Mouse (Mus musculus) neural tube, embryonic 13.5 days (tissue): ENCODE results near the gene Tcf20. TPM values are rescaled to one million over a fixed set of nuclear protein-coding genes. Genes with fewer than 3 reads are reported as not detected.

ENCODE experiments used
- ATAC-seq: fragments of 200-750 bp; cut with Nextera tagmentation; 2 replicates; pipeline ENCODE4 v1.8.0; 2017; ENCODE audit warnings: low read depth, mild to moderate bottlenecking, moderate TSS enrichment, moderate library complexity
- H3K27ac ChIP-seq: fragments of 300-500 bp; sonication (generic); replicated peaks from 2 replicates; pipeline ENCODE4 v1.5.1; 2015; ENCODE audit warnings: moderate library complexity, mild to moderate bottlenecking, inconsistent platforms
- H3K27me3 ChIP-seq: fragments of 300-500 bp; sonication (generic); 2 replicates; pipeline ENCODE4 v1.6.1; 2015; ENCODE audit warnings: mild to moderate bottlenecking, inconsistent platforms
- H3K36me3 ChIP-seq: fragments of 300-500 bp; sonication (generic); 2 replicates; pipeline ENCODE4 v1.6.1; 2015; ENCODE audit warnings: mild to moderate bottlenecking, inconsistent platforms
- H3K4me1 ChIP-seq: fragments of 300-500 bp; sonication (generic); replicated peaks from 2 replicates; pipeline ENCODE4 v1.6.1; 2015; ENCODE audit warnings: inconsistent platforms
- H3K4me2 ChIP-seq: fragments of 300-500 bp; sonication (generic); 2 replicates; pipeline ENCODE4 v1.6.1; 2015; ENCODE audit warnings: inconsistent platforms, mild to moderate bottlenecking, moderate library complexity
- H3K4me3 ChIP-seq: fragments of 300-500 bp; sonication (generic); 2 replicates; pipeline ENCODE4 v1.5.1; 2015; ENCODE audit warnings: mild to moderate bottlenecking, inconsistent platforms
- H3K9ac ChIP-seq: fragments of 300-500 bp; sonication (generic); 2 replicates; pipeline ENCODE4 v1.6.1; 2015; ENCODE audit warnings: moderate library complexity, mild to moderate bottlenecking, inconsistent platforms
- H3K9me3 ChIP-seq: fragments of 300-500 bp; sonication (generic); 2 replicates; pipeline ENCODE4 v1.6.1; 2016; ENCODE audit warnings: inconsistent platforms
- WGBS: fragments of 180-500 bp; shearing (Covaris S2); methylation state at CpG from one replicate; pipeline ENCODE4 v1.1.7; 2015; 5-methylcytosine and 5-hydroxymethylcytosine counted together
- microRNA-seq: library from miRNA; unstranded; fragments of <30 nt; microRNA quantifications from one replicate; pipeline ENCODE4, GENCODE M21; 2016
- polyA plus RNA-seq: library from polyadenylated mRNA; unstranded; fragments of >200 nt; fragmentation: Nextera tagmentation; extraction: Ambion mirVana; gene quantifications from 2 replicates; pipeline ENCODE4 v1.2.1, GENCODE M21; 2015

Tcf20 gene
- polyA plus RNA-seq, 1 experiment from 2014 or later = 11.8 TPM

DNA sequence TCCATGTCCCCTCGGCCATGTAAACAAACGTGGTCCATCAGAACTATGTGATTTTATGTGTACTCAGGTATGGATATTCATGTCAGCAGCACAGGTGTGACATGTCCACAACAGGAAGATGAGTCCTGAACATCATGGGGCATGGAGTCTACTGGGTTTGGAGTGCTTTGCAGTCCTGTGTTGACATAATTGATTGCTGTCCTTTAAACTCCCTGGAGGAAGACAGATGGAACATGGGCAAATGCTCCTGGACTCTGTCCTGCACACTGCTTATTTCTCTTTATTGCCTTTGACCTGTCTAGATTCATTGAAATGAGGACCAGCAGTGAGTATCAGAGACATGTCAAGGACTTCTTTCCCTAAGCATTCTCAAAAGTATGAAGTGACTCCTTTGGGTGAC, 221.7 kb downstream of the Tcf20 start:
- no peaks in the 10 kb centered on the region for H3K27me3 ChIP-seq
- H3K27ac ChIP-seq = no peak overlapping the region
- no peaks in the 10 kb centered on the region for H3K9me3 ChIP-seq
- H3K9ac ChIP-seq = no peak overlapping the region
- no peak overlapping the region for H3K4me3 ChIP-seq
- H3K4me1 ChIP-seq = no peaks in the 10 kb centered on the region
- no peak overlapping the region for H3K4me2 ChIP-seq
- H3K36me3 ChIP-seq = no peaks in the 10 kb centered on the region
- WGBS = 89% methylated on average over 2 of the region's 2 CpGs
- no peak for ATAC-seq

DNA sequence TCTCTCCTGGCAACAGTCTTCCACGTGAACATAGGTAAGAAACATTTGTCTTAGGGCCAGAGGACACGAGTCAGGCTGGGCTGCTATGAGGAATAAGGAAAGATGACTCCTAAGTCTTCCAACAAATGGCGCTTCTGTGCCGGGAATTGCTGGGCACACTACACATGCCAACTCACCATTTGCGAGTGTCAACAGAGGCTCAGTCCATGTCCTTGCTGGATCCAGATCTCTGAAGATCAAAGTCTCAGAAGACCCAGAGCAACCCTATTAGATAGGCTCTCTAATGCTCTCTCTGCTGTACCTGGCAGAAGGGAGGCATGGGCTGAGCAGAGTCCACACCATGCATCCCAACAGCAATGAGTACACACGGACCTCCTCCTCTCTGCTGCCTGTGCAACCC, 222.8 kb downstream of the Tcf20 start:
- Histone ChIP-seq H3K9ac (no peak overlapping the region), H3K27ac (no peak overlapping the region), H3K27me3 (no peaks in the 10 kb centered on the region), H3K36me3 (no peaks in the 10 kb centered on the region), H3K9me3 (no peaks in the 10 kb centered on the region), H3K4me2 (no peak overlapping the region), H3K4me3 (no peak overlapping the region), H3K4me1 (no peaks in the 10 kb centered on the region)
- 83% methylated on average over 6 of the region's 6 CpGs for WGBS
- ATAC-seq = no peak

DNA sequence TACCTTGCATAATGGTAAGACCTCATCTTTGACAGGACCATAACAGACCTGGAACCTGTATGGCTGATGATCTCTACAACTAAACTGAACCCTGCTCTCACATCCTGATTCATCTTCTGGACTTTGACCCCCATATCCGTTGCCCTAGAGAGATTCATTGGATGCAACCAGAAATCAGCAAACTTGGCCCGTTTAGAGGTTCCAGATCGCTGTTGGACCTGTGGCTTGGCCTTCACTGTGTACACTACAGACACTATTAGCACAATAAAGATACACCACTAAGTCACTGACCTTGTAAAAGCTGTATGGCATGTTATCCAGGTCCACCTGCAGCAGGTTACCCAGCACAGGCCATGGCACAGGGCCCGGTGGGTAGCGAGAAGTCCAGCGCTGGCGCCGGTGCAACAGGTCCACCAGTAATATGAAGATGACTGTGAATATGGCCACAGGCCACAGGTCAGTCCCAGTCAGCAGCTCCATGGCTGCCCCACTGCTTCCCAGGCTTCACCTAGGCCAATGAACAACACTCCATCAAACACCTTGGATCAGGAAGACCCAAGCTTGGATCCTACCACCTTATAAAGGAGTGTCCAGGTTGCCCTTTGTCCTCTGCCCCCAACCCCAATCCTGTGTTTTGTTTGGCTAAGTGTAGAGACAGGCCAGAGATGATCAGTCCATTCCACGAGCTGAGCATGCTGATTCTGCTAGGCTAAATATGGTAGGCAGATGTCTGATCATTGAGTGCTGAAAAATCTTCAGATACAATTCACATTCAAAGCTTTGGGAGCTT, 223.8 kb downstream of the Tcf20 start, which contains the start of gene Cyp2d40:
Gene Cyp2d40 (minus strand): TSS at position 553 of the 790 bp plus-strand sequence.
- no peak within 1 kb of the TSS for H3K27ac ChIP-seq
- WGBS = 95% methylated on average over 9 of the region's 9 CpGs
- H3K4me2 ChIP-seq = no peak within 1 kb of the TSS
- H3K9ac ChIP-seq = no peak within 1 kb of the TSS
- H3K27me3 ChIP-seq = no peaks in the 10 kb centered on the region
- H3K9me3 ChIP-seq = no peaks in the 10 kb centered on the region
- H3K4me3 ChIP-seq = no peak within 1 kb of the TSS
- H3K36me3 ChIP-seq = no peaks in the 10 kb centered on the region
- no peaks in the 10 kb centered on the region for H3K4me1 ChIP-seq
- ATAC-seq = no peak

Small RNA genes lying within 50 kb of the gene (microRNA-seq; reads per million reads assigned to microRNA genes)
- gene Gm27618 = not detected
- 11.4 reads per million, percentile 28 among the genes with 10 or more reads in this experiment for gene Mir3080

Other genes starting within 250 kb of the Tcf20 start
- not detected in 2 replicates for gene Cyp2d40, start 223.7 kb downstream of the Tcf20 start, polyA plus RNA-seq
- 0.15 TPM in 1 of 2 replicates, not detected in the other for gene Cyp2d26, start 193.6 kb downstream of the Tcf20 start, polyA plus RNA-seq
- gene Nfam1, start 45.4 kb upstream of the Tcf20 start, polyA plus RNA-seq = 2.4 and 2.6 TPM in 2 replicates
- gene Serhl, start 101.6 kb upstream of the Tcf20 start, polyA plus RNA-seq = 20.8 and 31.3 TPM in 2 replicates
- gene Rrp7a, start 134.9 kb upstream of the Tcf20 start, polyA plus RNA-seq = 68.3 and 76.0 TPM in 2 replicates
- 137 and 140 TPM in 2 replicates for gene Poldip3, start 161.5 kb upstream of the Tcf20 start, polyA plus RNA-seq
- 130 and 140 TPM in 2 replicates for gene Cyb5r3, start 184.7 kb upstream of the Tcf20 start, polyA plus RNA-seq